Mouse (Mus musculus) midbrain, embryonic 14.5 days (tissue): ENCODE results near the gene Serpina3c. TPM values are rescaled to one million over a fixed set of nuclear protein-coding genes. Genes with fewer than 3 reads are reported as not detected.

Experiments
- ATAC-seq: fragments of 200-750 bp; cut with Nextera tagmentation; 2 replicates; pipeline ENCODE4 v1.8.0; 2017; ENCODE audit warnings: moderate number of reproducible peaks, moderate library complexity; ENCODE audit not compliant: low FRiP score, low TSS enrichment
- DNase-seq: peaks from one replicate; pipeline ENCODE4 v3.0.0-alpha.2; 2015
- H3K27ac ChIP-seq: fragments of 300-500 bp; sonication (generic); replicated peaks from 2 replicates; pipeline ENCODE4 v1.5.1; 2014; ENCODE audit warnings: mild to moderate bottlenecking, low read depth, low read length, moderate library complexity
- H3K27me3 ChIP-seq: fragments of 300-500 bp; sonication (generic); 2 replicates; pipeline ENCODE4 v1.6.1; 2014; ENCODE audit warnings: low read length, control low read depth, mixed read lengths; ENCODE audit not compliant: control insufficient read depth, insufficient read depth
- H3K36me3 ChIP-seq: fragments of 300-500 bp; sonication (generic); 2 replicates; pipeline ENCODE4 v1.6.1; 2014; ENCODE audit warnings: low read length, control low read depth; ENCODE audit not compliant: control insufficient read depth, insufficient read depth
- H3K4me1 ChIP-seq: fragments of 300-500 bp; sonication (generic); 2 replicates; pipeline ENCODE4 v1.6.1; 2014; ENCODE audit warnings: mild to moderate bottlenecking, antibody characterized with exemption, low read length, control low read depth; ENCODE audit not compliant: control insufficient read depth, insufficient read depth
- H3K4me2 ChIP-seq: fragments of 300-500 bp; sonication (generic); 2 replicates; pipeline ENCODE4 v1.6.1; 2014; ENCODE audit warnings: mild to moderate bottlenecking, low read length, moderate library complexity
- H3K4me3 ChIP-seq: fragments of 300-500 bp; sonication (generic); replicated peaks from 2 replicates; pipeline ENCODE4 v1.5.1; 2014; ENCODE audit warnings: low read depth, low read length
- H3K9ac ChIP-seq: fragments of 300-500 bp; sonication (generic); replicated peaks from 2 replicates; pipeline ENCODE4 v1.6.1; 2014; ENCODE audit warnings: mild to moderate bottlenecking, low read length, moderate library complexity
- H3K9me3 ChIP-seq: fragments of 300-500 bp; sonication (generic); 2 replicates; pipeline ENCODE4 v1.6.1; 2016; ENCODE audit warnings: low read length, control low read depth, mixed read lengths; ENCODE audit not compliant: control insufficient read depth
- WGBS: fragments of 180-500 bp; shearing (Covaris S2); extraction: QIAGEN DNeasy Blood & Tissue Kit; methylation state at CpG from one replicate; pipeline ENCODE4 v1.1.7; 2014; 5-methylcytosine and 5-hydroxymethylcytosine counted together
- polyA plus RNA-seq: library from polyadenylated mRNA; unstranded; fragments of >200 nt; fragmentation: Nextera tagmentation; extraction: Ambion mirVana; gene quantifications from 2 replicates; pipeline ENCODE4 v1.2.1, GENCODE M21; 2014

The Serpina3c gene
- polyA plus RNA-seq, 1 experiment from 2014 or later: not detected

DNA sequence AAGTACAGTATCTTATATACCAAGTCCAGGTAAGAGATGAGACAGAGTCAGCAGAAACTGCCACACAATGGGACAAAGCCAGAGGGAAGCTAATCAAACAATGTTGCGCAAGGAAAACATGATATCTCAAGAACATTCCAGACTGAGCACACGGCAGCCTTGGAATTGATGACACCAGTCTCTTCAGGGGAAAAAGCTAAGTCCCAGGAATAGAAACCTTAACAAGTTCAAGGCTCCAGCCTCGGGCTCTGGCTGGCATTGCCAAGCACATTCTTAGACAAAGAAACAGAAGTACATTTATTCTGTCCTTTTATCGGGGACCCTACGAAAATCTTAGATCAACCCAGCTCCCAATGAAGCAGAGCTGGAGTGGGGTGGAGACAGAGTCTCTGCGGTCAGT is 52.9 kb downstream of the Serpina3c start, which contains the start of gene Serpina5:
Serpina5 (plus strand) TSS at position 346 of the 400 bp plus-strand sequence.
- H3K27ac ChIP-seq: no peak within 1 kb of the TSS
- no peak for DNase-seq
- no peak within 1 kb of the TSS for H3K9ac ChIP-seq
- H3K9me3 ChIP-seq: no peaks in the 10 kb centered on the region
- WGBS: 92% methylated on average over 6 of the region's 6 CpGs
- ATAC-seq: no peak
- H3K4me2 ChIP-seq: no peak within 1 kb of the TSS
- no peaks in the 10 kb centered on the region for H3K36me3 ChIP-seq
- H3K27me3 ChIP-seq: no peaks in the 10 kb centered on the region
- no peak within 1 kb of the TSS for H3K4me3 ChIP-seq
- H3K4me1 ChIP-seq: no peaks in the 10 kb centered on the region

Other genes starting within 250 kb of the Serpina3c start
- gene Serpina1c, start 249.0 kb downstream of the Serpina3c start, polyA plus RNA-seq: not detected in 2 replicates
- not detected in 2 replicates for gene Serpina1e, start 194.9 kb downstream of the Serpina3c start, polyA plus RNA-seq
- gene Serpina11, start 163.9 kb downstream of the Serpina3c start, polyA plus RNA-seq: not detected in 2 replicates
- not detected in 2 replicates for gene Serpina9, start 140.1 kb downstream of the Serpina3c start, polyA plus RNA-seq
- gene Serpina12, start 109.4 kb downstream of the Serpina3c start, polyA plus RNA-seq: not detected in 2 replicates
- not detected in 2 replicates for gene Serpina5, start 52.8 kb downstream of the Serpina3c start, polyA plus RNA-seq
- gene Serpina3a, start 41.1 kb downstream of the Serpina3c start, polyA plus RNA-seq: not detected in 2 replicates
- gene Serpina3b, start 25.9 kb downstream of the Serpina3c start, polyA plus RNA-seq: not detected in 2 replicates
- 0.43 TPM in 1 of 2 replicates, not detected in the other for gene Serpina3f, start 60.7 kb upstream of the Serpina3c start, polyA plus RNA-seq
- 0.45 and 1.5 TPM in 2 replicates for gene Serpina3g, start 82.4 kb upstream of the Serpina3c start, polyA plus RNA-seq
- gene Serpina3i, start 109.3 kb upstream of the Serpina3c start, polyA plus RNA-seq: not detected in 2 replicates
- not detected in 2 replicates for gene Serpina3j, start 160.7 kb upstream of the Serpina3c start, polyA plus RNA-seq
- gene Serpina3k, start 184.6 kb upstream of the Serpina3c start, polyA plus RNA-seq: not detected in 2 replicates
- gene Serpina3m, start 184.6 kb upstream of the Serpina3c start, polyA plus RNA-seq: not detected in 2 replicates